Mouse (Mus musculus) ES-Bruce4 (cell line): ENCODE data around the gene Brd2. TPM values are rescaled to one million over a fixed set of nuclear protein-coding genes. Genes with fewer than 3 reads are reported as not detected.

Source experiments
- H3K27ac ChIP-seq: 2 replicates; pipeline ENCODE4 v1.5.1; 2012; ENCODE audit warnings: low read length, inconsistent platforms; ENCODE audit not compliant: insufficient read depth
- H3K27me3 ChIP-seq: 2 replicates; pipeline ENCODE4 v1.6.1; 2012; ENCODE audit warnings: mild to moderate bottlenecking, low read length, inconsistent platforms; ENCODE audit not compliant: control insufficient read depth, poor library complexity, insufficient read depth, severe bottlenecking
- H3K36me3 ChIP-seq: 2 replicates; pipeline ENCODE4 v1.6.1; 2012; ENCODE audit warnings: inconsistent platforms, mild to moderate bottlenecking, low read length, moderate library complexity; ENCODE audit not compliant: control insufficient read depth, poor library complexity, insufficient read depth, severe bottlenecking
- H3K4me1 ChIP-seq: one replicate; pipeline ENCODE4 v1.8.1; 2011; ENCODE audit warnings: low read length; ENCODE audit not compliant: control insufficient read depth, insufficient read depth
- H3K4me3 ChIP-seq: 2 replicates; pipeline ENCODE4 v1.5.1; 2011; ENCODE audit warnings: low read depth, mild to moderate bottlenecking, low read length
- H3K9ac ChIP-seq: 2 replicates; pipeline ENCODE4 v1.6.1; 2012; ENCODE audit warnings: low read depth, mild to moderate bottlenecking, inconsistent platforms; ENCODE audit not compliant: poor library complexity, severe bottlenecking
- H3K9me3 ChIP-seq: replicated peaks from 2 replicates; pipeline ENCODE4 v1.6.1; 2012; ENCODE audit warnings: mild to moderate bottlenecking, low read length, inconsistent platforms; ENCODE audit not compliant: control insufficient read depth, poor library complexity, insufficient read depth, severe bottlenecking
- CTCF ChIP-seq: IDR thresholded peaks from one replicate; pipeline ENCODE4 v1.8.1; 2011; ENCODE audit warnings: low read depth, low read length
- EP300 ChIP-seq: IDR thresholded peaks from 2 replicates; pipeline ENCODE4 v1.6.1; 2011; ENCODE audit warnings: low read depth, low read length; ENCODE audit not compliant: insufficient read depth
- POLR2A ChIP-seq: IDR thresholded peaks from one replicate; pipeline ENCODE4 v1.8.1; 2011; ENCODE audit warnings: low read length; ENCODE audit not compliant: insufficient read depth
- polyA plus RNA-seq: library from polyadenylated mRNA; stranded (reverse); fragments of >200 nt; gene quantifications from 2 replicates; pipeline ENCODE4 v1.2.4, GENCODE M21; 2011; ENCODE audit warnings: low read depth; ENCODE audit not compliant: missing spikeins, insufficient read depth, insufficient read length

The Brd2 gene
- polyA plus RNA-seq, 1 experiment, result 199 TPM

GRCm38 (mm10) chr17:34119249-34120179 is 2.9 kb downstream of the Brd2 start, which contains the start of gene H2-DMa:
Gene H2-DMa, plus strand, starts transcription at chr17:34119541.
- peaks cover 47% of the 10 kb centered on the region for H3K36me3 ChIP-seq
- H3K27ac ChIP-seq, result peak within 1 kb of the TSS; percentile 88

GRCm38 (mm10) chr17:34118873-34119248 is 3.6 kb downstream of the Brd2 start:
- H3K36me3 ChIP-seq, result peaks cover 54% of the 10 kb centered on the region
- H3K27me3 ChIP-seq, result no peaks in the 10 kb centered on the region
- peak overlapping the region; percentile 96 for H3K4me3 ChIP-seq
- peak overlapping the region; percentile 46; the same call in 1 of the 2 replicates for H3K27ac ChIP-seq
- peak overlapping the region; percentile 96 for H3K9ac ChIP-seq
- H3K9me3 ChIP-seq, result no peaks in the 10 kb centered on the region
- H3K4me1 ChIP-seq, result no peaks in the 10 kb centered on the region
- TF ChIP-seq CTCF, result no peak
- 0 out of 2 replicates have a peak, but pooled peaks have one; percentile 8 for TF ChIP-seq EP300

More at GRCm38 (mm10) chr17:34119249-34120179, 2.9 kb downstream of the Brd2 start, which contains the start of gene H2-DMa:
- H3K4me3 ChIP-seq, result peak within 1 kb of the TSS; percentile 96
- H3K27me3 ChIP-seq, result no peaks in the 10 kb centered on the region
- TF ChIP-seq POLR2A (peak; percentile 99), EP300 (no peak)
- no peaks in the 10 kb centered on the region for H3K4me1 ChIP-seq
- peak within 1 kb of the TSS; percentile 98 for H3K9ac ChIP-seq
- H3K9me3 ChIP-seq, result no peaks in the 10 kb centered on the region

- Histone ChIP-seq H3K9me3 (no peaks in the 10 kb centered on the region), H3K4me3 (peak overlapping the region; percentile 96), H3K27me3 (no peaks in the 10 kb centered on the region), H3K4me1 (no peaks in the 10 kb centered on the region), H3K36me3 (peaks cover 59% of the 10 kb centered on the region), H3K27ac (peak overlapping the region; percentile 46; the same call in 1 of the 2 replicates), H3K9ac (peak overlapping the region; percentile 96)
- no peak for TF ChIP-seq CTCF
- TF ChIP-seq POLR2A, result no peak
- no peak for TF ChIP-seq EP300
Observed at GRCm38 (mm10) chr17:34118113-34118872, 4.1 kb downstream of the Brd2 start.

GRCm38 (mm10) chr17:34117421-34118112 is 4.9 kb downstream of the Brd2 start:
- no peaks in the 10 kb centered on the region for H3K4me1 ChIP-seq
- no peak for TF ChIP-seq EP300
- no peak for TF ChIP-seq POLR2A
- no peak for TF ChIP-seq CTCF
- H3K36me3 ChIP-seq, result peaks cover 67% of the 10 kb centered on the region
- H3K9me3 ChIP-seq, result no peaks in the 10 kb centered on the region
- peak overlapping the region; percentile 96 for H3K9ac ChIP-seq
- H3K27me3 ChIP-seq, result no peaks in the 10 kb centered on the region
- no peak overlapping the region for H3K27ac ChIP-seq
- H3K4me3 ChIP-seq, result peak overlapping the region; percentile 96

GRCm38 (mm10) chr17:34116736-34117370 is 5.6 kb downstream of the Brd2 start:
- TF ChIP-seq POLR2A (no peak), CTCF (no peak)
- peak overlapping the region; percentile 4 for H3K9ac ChIP-seq
- peak overlapping the region; percentile 56 for H3K4me3 ChIP-seq
- H3K36me3 ChIP-seq, result peaks cover 74% of the 10 kb centered on the region
- no peaks in the 10 kb centered on the region for H3K27me3 ChIP-seq
- H3K4me1 ChIP-seq, result no peaks in the 10 kb centered on the region
- no peak overlapping the region for H3K27ac ChIP-seq
- no peaks in the 10 kb centered on the region for H3K9me3 ChIP-seq
